Mouse (Mus musculus) olfactory bulb, adult 2 months (tissue): Measurements from ENCODE around the gene Ireb2.

Source experiments
- CTCF ChIP-seq: fragments of 200-500 bp; IDR thresholded peaks from 2 replicates; pipeline ENCODE4 v1.5.1; 2012; ENCODE audit warnings: low read depth, mild to moderate bottlenecking, low read length, moderate library complexity; ENCODE audit not compliant: insufficient read depth
- POLR2A ChIP-seq: fragments of 200-500 bp; IDR thresholded peaks from 2 replicates; pipeline ENCODE4 v1.6.1; 2012; ENCODE audit warnings: mild to moderate bottlenecking, low read depth, low read length, moderate library complexity; ENCODE audit not compliant: insufficient read depth

GRCm38 (mm10) chr9:54917010-54917677 is 53.6 kb downstream of the Ireb2 start, which contains the start of gene Hykk:
- TF ChIP-seq CTCF (no peak), POLR2A (no peak)
